Mouse (Mus musculus) liver, adult 2 months (tissue): ENCODE results near the gene Fam83f. TPM values are rescaled to one million over a fixed set of nuclear protein-coding genes. Genes with fewer than 3 reads are reported as not detected.

Experiments used
- DNase-seq: peaks from one replicate; pipeline ENCODE4 v3.0.0-alpha.2; 2011; ENCODE audit warnings: low read depth, low spot score; ENCODE audit errors: extremely low read depth
- H3K27ac ChIP-seq: fragments of 200-500 bp; replicated peaks from 2 replicates; pipeline ENCODE4 v1.5.1; 2012; ENCODE audit warnings: low read depth, mild to moderate bottlenecking, control low read depth, inconsistent platforms, low read length; ENCODE audit not compliant: insufficient read depth
- H3K27me3 ChIP-seq: fragments of 200-500 bp; 2 replicates; pipeline ENCODE4 v1.6.1; 2012; ENCODE audit warnings: mild to moderate bottlenecking, moderate library complexity, low read length, inconsistent platforms; ENCODE audit not compliant: control insufficient read depth, insufficient read depth
- H3K36me3 ChIP-seq: fragments of 200-500 bp; 2 replicates; pipeline ENCODE4 v1.6.1; 2012; ENCODE audit warnings: low read length, inconsistent platforms; ENCODE audit not compliant: control insufficient read depth, insufficient read depth
- H3K4me1 ChIP-seq: fragments of 200-500 bp; 2 replicates; pipeline ENCODE4 v1.6.1; 2011; ENCODE audit warnings: low read length; ENCODE audit not compliant: control insufficient read depth, insufficient read depth
- H3K4me3 ChIP-seq: fragments of 200-500 bp; 2 replicates; pipeline ENCODE4 v1.5.1; 2011; ENCODE audit warnings: low read depth, mild to moderate bottlenecking, control low read depth, low read length, moderate library complexity; ENCODE audit not compliant: insufficient read depth
- H3K79me2 ChIP-seq: fragments of 200-500 bp; 2 replicates; pipeline ENCODE4 v1.6.1; 2012; ENCODE audit warnings: inconsistent platforms, mild to moderate bottlenecking, low read length, moderate library complexity; ENCODE audit not compliant: control insufficient read depth, insufficient read depth
- H3K9ac ChIP-seq: fragments of 200-500 bp; 2 replicates; pipeline ENCODE4 v1.6.1; 2012; ENCODE audit warnings: low read depth, mild to moderate bottlenecking, control low read depth, inconsistent platforms, low read length
- CTCF ChIP-seq: fragments of 200-500 bp; IDR thresholded peaks from 2 replicates; pipeline ENCODE4 v1.5.1; 2011; ENCODE audit warnings: low read depth, low read length, control low read depth
- POLR2A ChIP-seq: fragments of 200-500 bp; IDR thresholded peaks from 2 replicates; pipeline ENCODE4 v1.6.1; 2011; ENCODE audit warnings: low read length, control low read depth; ENCODE audit not compliant: insufficient read depth; ENCODE audit errors: extremely low read depth
- WGBS: fragments of 180-500 bp; shearing (Covaris S2); methylation state at CpG from one replicate; pipeline ENCODE4 v1.1.7; 2018; 5-methylcytosine and 5-hydroxymethylcytosine counted together
- polyA plus RNA-seq: library from polyadenylated mRNA; depleted of rRNA; stranded (reverse); fragments of >200 nt; gene quantifications from 2 replicates; pipeline ENCODE4 v1.2.3, GENCODE M21; 2012
- total RNA-seq: library from RNA; depleted of rRNA; stranded (reverse); fragments of >200 nt; gene quantifications from 2 replicates; pipeline ENCODE4 v1.2.3, GENCODE M21; 2014

Gene Fam83f
- total and polyA plus RNA-seq, 2 experiments: 0.28 to 1.0 TPM

DNA sequence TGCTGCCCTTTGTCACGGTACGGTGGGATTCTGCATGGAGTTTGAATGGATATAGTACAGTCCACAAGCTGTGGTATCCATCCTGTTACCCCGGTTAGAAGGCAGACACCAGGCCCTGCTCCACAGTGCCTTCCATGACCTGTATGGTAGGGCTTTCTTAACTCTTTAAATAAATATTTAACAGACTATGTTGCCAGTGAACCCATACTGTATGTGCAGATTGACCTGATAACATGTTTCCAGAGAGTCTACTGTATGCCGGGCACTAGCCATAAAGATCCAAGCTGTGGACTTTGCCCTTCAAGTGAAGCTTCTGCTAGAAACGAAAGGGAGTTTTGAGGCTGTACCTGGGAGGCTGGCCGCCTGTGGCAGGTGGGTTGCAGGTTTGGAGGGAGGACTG lies 3.1 kb downstream of the Fam83f start:
- Histone ChIP-seq H3K4me3 (no peak overlapping the region), H3K27me3 (no peaks in the 10 kb centered on the region; the same call in 1 of the 2 replicates), H3K4me1 (peaks cover 14% of the 10 kb centered on the region), H3K36me3 (no peaks in the 10 kb centered on the region), H3K79me2 (no peaks in the 10 kb centered on the region), H3K27ac (no peak overlapping the region), H3K9ac (no peak overlapping the region)
- DNase-seq: peak; percentile 55
- TF ChIP-seq CTCF (no peak), POLR2A (no peak)
- 27% methylated on average over 6 of the region's 6 CpGs for WGBS

DNA sequence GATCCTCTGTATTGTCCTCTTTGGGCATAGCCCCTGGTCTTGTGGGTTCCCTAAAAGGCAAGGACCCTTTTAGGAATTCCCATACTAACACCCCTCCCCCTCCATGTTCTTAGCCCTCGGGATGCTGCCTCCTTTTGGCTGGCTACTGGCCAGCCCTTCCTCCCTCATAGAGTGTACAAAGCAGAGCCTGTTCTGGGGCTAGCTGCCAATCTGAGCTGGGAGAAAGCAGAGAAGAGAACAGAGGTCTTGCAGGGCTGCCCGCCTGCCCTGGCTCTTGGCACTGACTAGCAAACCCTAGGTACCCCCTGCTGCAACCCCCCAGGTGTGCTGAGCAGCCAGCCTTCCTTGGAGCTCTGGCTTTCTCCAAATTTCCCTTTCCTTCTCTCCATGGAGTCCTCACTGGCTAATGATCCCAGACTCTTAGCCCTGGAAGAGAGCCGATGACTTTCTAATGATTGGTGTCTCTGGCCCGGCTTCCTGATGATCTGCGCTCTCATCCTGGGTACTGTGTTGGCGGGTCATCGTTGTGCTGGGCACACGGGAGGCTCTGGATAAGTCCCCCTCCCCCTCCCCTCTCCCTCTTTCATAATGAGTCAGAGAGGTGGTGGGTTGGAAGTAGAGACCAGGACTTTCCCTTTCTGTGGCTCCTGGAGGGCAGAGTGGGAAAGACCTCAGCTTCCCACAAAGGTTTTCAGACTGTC lies 8.0 kb downstream of the Fam83f start:
- DNase-seq: peak; percentile 71
- no peaks in the 10 kb centered on the region for H3K79me2 ChIP-seq
- H3K4me3 ChIP-seq: no peak overlapping the region
- H3K27me3 ChIP-seq: no peaks in the 10 kb centered on the region
- H3K27ac ChIP-seq: no peak overlapping the region
- H3K9ac ChIP-seq: no peak overlapping the region
- TF ChIP-seq CTCF (no peak), POLR2A (no peak)
- no peaks in the 10 kb centered on the region for H3K36me3 ChIP-seq
- peaks cover 43% of the 10 kb centered on the region for H3K4me1 ChIP-seq
- WGBS: 10% methylated on average over 8 of the region's 8 CpGs

DNA sequence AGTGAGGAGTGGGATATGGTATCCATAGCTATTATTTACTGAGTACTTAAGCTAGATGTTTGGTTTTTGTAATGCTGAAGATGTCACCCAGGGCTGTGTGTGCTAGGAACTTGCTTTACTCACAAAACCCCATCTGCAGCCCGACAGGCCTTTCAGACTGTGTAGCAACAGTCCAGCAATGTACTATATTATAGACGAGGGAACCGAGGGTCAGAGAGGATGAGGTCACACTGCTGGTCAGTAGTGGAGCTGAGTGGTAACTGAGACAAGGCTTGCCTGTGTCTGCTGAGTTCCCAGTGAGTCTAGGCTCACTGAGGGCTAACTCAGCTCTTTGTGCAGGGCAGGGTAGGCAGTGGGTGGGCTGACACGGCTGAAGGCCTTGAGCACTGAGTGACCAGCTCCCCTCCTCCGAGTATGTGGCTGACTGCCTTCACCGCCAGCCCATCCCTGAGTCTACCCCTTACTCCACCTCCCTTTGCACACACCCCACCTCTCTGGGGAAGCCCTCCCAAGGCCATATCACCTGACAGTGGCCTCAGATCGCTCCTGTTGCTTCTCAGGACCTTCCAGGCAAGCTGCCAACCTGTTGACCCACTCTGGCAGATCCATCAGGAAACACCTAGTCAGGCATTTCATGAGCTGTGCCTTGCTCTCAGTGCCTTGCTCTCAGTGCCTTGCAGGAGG lies 8.8 kb downstream of the Fam83f start:
- Histone ChIP-seq H3K79me2 (no peaks in the 10 kb centered on the region), H3K4me1 (peaks cover 47% of the 10 kb centered on the region), H3K27ac (no peak overlapping the region), H3K36me3 (no peaks in the 10 kb centered on the region), H3K9ac (no peak overlapping the region), H3K27me3 (no peaks in the 10 kb centered on the region), H3K4me3 (no peak overlapping the region)
- peak; percentile 29 for DNase-seq
- 38% methylated on average over 7 of the region's 7 CpGs for WGBS
- no peak for TF ChIP-seq CTCF
- no peak for TF ChIP-seq POLR2A

DNA sequence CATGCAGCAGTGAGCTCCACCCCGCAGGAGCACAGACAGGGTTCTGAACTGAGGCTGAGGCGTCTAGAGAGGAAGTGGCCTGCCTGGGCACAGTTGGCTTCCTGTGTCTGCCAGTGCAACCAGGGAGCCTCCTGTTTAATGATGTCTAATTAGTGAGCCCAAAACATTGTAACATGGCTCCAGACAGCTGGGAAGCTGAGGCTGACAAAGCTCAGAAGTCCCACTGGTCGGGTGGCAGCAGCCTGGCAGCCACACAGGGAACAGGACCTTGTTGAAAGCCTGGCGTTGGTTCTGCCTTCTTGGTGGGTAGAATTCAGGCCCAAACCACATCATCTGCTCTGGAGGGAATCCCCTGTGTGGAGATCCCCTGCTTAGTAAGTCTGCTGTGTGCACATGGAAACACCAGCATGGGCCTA lies 9.8 kb downstream of the Fam83f start:
- 71% methylated on average over 4 of the region's 4 CpGs for WGBS
- no peak for DNase-seq
- Histone ChIP-seq H3K27ac (peak overlapping the region; percentile 45), H3K4me1 (peaks cover 47% of the 10 kb centered on the region), H3K36me3 (no peaks in the 10 kb centered on the region), H3K9ac (no peak overlapping the region), H3K27me3 (no peaks in the 10 kb centered on the region), H3K4me3 (no peak overlapping the region), H3K79me2 (no peaks in the 10 kb centered on the region)
- TF ChIP-seq CTCF (no peak), POLR2A (no peak)

DNA sequence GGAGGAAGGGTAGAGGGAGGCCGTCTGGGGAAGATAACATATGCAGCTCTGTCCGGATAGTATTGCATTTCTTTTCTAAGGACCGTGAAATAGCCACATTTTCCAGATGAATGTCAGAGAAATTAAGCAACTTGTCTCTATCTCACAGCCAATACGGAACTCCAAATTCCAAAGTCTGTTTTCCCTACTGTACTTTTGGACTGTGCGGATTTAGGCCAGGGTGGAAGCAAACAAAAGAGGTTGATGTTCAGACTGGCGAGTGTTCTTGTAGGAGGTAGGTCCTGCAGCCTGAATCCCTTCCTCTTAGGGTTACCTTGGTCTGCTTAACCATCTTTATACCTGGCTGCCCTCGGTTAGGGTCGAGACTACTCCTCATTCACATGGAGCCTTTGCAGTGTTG lies 10.7 kb downstream of the Fam83f start:
- Histone ChIP-seq H3K9ac (no peak overlapping the region), H3K4me3 (no peak overlapping the region), H3K27me3 (no peaks in the 10 kb centered on the region), H3K79me2 (no peaks in the 10 kb centered on the region), H3K4me1 (peaks cover 47% of the 10 kb centered on the region), H3K36me3 (no peaks in the 10 kb centered on the region), H3K27ac (peak overlapping the region; percentile 60)
- 27% methylated on average over 8 of the region's 8 CpGs for WGBS
- TF ChIP-seq POLR2A (no peak), CTCF (no peak)
- peak; percentile 97 for DNase-seq

DNA sequence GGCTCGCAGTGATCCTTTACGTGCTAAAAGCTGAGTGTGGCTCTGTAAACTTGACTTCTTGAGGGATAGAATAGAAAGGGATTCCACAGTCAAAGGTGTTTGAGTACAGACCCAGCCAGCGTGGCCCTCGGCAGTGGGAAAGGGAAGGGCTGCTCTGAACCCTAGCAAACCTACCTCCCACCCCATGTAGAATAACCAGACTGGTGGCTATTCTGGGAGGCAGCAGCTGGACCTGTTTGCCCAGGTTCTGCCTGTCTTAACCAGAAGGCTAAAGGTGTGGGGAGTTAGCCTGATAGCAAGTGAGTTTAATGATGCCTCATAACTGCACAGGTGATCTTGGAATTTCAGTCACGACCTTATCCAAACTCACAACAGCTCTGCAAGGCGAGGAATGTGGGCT lies 11.5 kb downstream of the Fam83f start:
- Histone ChIP-seq H3K36me3 (no peaks in the 10 kb centered on the region), H3K4me1 (peaks cover 47% of the 10 kb centered on the region), H3K9ac (no peak overlapping the region), H3K4me3 (no peak overlapping the region), H3K79me2 (no peaks in the 10 kb centered on the region), H3K27ac (peak overlapping the region; percentile 60), H3K27me3 (no peaks in the 10 kb centered on the region)
- TF ChIP-seq CTCF (no peak), POLR2A (no peak)
- no peak for DNase-seq
- WGBS: 56% methylated on average over 6 of the region's 6 CpGs
